Mouse (Mus musculus) E14TG2a.4 (cell line): ENCODE data around the gene Cdh13.

Experiments used
- H3K27me3 ChIP-seq: 2 replicates; pipeline ENCODE4 v1.6.1; 2014; ENCODE audit warnings: low read length, control low read depth; ENCODE audit not compliant: insufficient read depth
- H3K36me3 ChIP-seq: 2 replicates; pipeline ENCODE4 v1.6.1; 2014; ENCODE audit warnings: low read length, control low read depth; ENCODE audit not compliant: insufficient read depth
- H3K4me1 ChIP-seq: replicated peaks from 2 replicates; pipeline ENCODE4 v1.6.1; 2014; ENCODE audit warnings: low read depth, low read length, control low read depth
- H3K4me3 ChIP-seq: replicated peaks from 2 replicates; pipeline ENCODE4 v1.5.1; 2014; ENCODE audit warnings: mild to moderate bottlenecking, low read length
- H3K9me3 ChIP-seq: 2 replicates; pipeline ENCODE4 v1.6.1; 2014; ENCODE audit warnings: low read length, control low read depth
- CTCF ChIP-seq: conservative IDR thresholded peaks from 2 replicates; pipeline ENCODE4 v1.5.1; 2014; ENCODE audit warnings: low read length
- NANOG ChIP-seq: IDR thresholded peaks from 2 replicates; pipeline ENCODE4 v1.6.1; 2014; ENCODE audit warnings: borderline replicate concordance, low read length, mixed read lengths
- POU5F1 ChIP-seq: IDR thresholded peaks from 2 replicates; pipeline ENCODE4 v1.6.1; 2014; ENCODE audit warnings: low read length, borderline replicate concordance

The Cdh13 gene

DNA sequence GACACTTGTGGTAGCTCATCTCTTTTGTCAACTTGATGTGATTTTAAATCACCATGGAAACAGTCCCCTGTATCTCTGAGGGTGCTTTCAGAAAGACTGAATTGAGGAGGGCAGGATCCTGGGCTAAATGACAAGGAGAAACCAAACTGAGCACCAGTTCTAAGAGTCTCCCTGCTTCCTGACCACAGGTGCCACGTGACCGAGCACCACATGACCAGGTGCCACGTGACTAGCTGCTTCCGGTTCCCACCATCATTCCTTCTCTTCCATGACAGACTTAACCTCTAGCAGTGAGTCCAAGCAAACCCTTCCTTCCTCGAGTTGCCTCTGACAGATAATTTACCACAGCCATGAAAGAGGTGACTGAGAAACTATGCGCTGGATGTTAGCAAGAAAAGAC, 280.5 kb downstream of the Cdh13 start:
- no peak for TF ChIP-seq NANOG
- TF ChIP-seq POU5F1: no peak
- TF ChIP-seq CTCF: no peak
- no peaks in the 10 kb centered on the region for H3K9me3 ChIP-seq
- H3K4me3 ChIP-seq: no peak overlapping the region
- H3K27me3 ChIP-seq: no peaks in the 10 kb centered on the region
- no peaks in the 10 kb centered on the region for H3K4me1 ChIP-seq
- H3K36me3 ChIP-seq: no peaks in the 10 kb centered on the region

DNA sequence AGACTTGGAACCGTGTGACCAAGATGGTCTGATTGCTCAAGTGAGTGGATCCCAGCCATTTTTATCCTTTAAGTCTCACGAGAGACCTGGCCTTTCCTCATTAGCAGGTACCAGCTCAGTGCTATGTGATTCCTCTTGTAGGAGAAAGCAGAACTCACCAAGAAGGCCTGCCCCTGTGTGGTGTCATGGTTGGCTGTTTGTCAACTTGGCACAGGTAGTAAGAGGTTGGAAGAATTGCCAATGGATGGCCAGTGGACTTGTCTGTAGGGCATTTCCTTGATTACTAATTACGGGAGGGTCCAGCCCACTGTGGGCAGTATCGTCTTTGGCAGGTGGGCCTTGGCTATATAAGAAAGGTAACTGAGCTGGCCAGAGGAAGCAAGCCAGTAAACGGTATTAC, 281.7 kb downstream of the Cdh13 start:
- H3K27me3 ChIP-seq: no peaks in the 10 kb centered on the region
- H3K36me3 ChIP-seq: no peaks in the 10 kb centered on the region
- H3K4me1 ChIP-seq: no peaks in the 10 kb centered on the region
- no peak for TF ChIP-seq NANOG
- TF ChIP-seq POU5F1: no peak
- no peak for TF ChIP-seq CTCF
- no peak overlapping the region for H3K4me3 ChIP-seq
- H3K9me3 ChIP-seq: no peaks in the 10 kb centered on the region

DNA sequence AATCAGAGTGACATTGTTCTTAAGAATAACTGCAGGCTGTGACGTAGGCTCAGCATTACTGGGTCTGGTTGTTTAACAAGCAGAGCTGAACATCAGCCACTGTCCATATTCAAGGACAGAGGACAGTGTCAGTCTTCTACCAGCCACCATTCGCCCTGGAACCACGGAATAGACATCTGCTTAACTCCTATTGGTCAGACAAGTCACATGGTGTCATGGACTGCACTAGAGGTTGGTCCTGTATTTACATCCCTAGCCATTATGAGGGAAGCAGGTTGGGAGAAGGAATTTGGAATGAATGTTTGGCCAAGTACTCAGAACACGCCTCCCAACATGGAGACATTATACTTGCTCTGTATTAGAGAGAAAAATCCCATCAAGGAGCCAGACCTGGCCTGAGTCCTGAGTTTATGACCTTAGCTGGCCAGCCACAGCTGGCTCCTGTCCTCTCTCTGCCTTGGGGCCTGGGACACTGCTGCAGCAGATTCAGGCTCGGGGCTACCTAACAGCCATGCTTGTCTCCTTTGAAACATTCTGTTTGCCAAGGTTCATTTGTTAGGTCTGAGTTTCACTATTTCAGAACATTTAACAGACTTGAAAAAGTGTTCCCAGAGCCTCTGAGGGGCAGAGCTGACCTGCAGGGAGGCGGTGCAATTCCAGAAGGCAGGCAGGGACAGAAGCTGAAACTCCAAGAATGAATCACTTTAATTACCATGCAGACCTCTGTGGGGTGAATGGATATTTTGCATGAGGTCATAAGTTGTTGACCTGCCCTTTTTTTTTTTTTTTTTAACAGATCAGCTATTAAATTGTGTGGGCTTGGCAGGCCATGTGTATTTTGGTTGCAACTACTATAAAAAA, 282.6 kb downstream of the Cdh13 start:
- H3K4me3 ChIP-seq: no peak overlapping the region
- H3K36me3 ChIP-seq: no peaks in the 10 kb centered on the region
- TF ChIP-seq CTCF: no peak
- TF ChIP-seq POU5F1: no peak
- TF ChIP-seq NANOG: no peak
- no peaks in the 10 kb centered on the region for H3K4me1 ChIP-seq
- H3K27me3 ChIP-seq: no peaks in the 10 kb centered on the region
- no peaks in the 10 kb centered on the region for H3K9me3 ChIP-seq

DNA sequence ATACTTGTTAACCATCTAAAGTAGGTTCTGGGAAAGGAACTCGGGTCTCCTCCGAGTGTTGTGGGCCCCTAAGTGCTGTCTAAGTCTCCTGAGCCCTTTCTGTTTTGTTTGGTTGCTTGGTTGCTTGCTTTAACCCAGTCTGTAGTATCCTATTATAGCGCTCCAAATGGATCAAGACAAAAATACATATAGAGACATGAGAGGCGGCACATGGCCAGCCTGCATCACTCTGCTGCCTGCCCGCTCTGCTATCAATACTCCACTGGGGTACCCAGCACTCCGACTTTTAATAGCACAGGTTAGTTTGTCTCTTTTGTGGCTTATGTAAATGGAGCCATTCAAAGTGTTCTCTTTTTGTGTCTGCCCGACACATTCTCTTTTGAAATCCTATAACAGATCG, 285.8 kb downstream of the Cdh13 start:
- Histone ChIP-seq H3K27me3 (no peaks in the 10 kb centered on the region), H3K36me3 (no peaks in the 10 kb centered on the region), H3K4me1 (no peaks in the 10 kb centered on the region), H3K9me3 (no peaks in the 10 kb centered on the region), H3K4me3 (no peak overlapping the region)
- no peak for TF ChIP-seq CTCF
- no peak for TF ChIP-seq NANOG
- TF ChIP-seq POU5F1: no peak

DNA sequence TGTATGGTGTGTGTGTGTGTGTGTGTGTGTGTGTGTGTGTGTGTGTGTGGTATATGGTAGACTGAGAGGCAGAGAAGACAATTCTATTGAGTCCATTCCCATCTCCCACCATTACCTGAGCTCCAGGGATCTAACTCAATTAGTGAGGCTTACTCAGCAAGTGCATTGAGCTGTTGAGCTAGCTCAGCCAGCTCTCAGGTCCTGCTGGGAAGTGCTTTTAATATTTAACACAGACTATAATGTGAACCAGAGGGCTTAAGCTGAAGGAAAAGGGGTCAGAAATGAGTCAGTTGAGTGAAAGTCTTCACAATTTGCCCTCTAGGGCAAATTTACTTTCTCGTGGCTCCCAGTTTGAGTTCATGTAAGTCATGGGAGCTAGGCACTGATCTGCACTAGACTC, 297.7 kb downstream of the Cdh13 start:
- no peak for TF ChIP-seq POU5F1
- TF ChIP-seq CTCF: no peak
- TF ChIP-seq NANOG: no peak
- no peaks in the 10 kb centered on the region for H3K9me3 ChIP-seq
- no peaks in the 10 kb centered on the region for H3K27me3 ChIP-seq
- H3K4me3 ChIP-seq: no peak overlapping the region
- no peaks in the 10 kb centered on the region for H3K4me1 ChIP-seq
- no peaks in the 10 kb centered on the region for H3K36me3 ChIP-seq

DNA sequence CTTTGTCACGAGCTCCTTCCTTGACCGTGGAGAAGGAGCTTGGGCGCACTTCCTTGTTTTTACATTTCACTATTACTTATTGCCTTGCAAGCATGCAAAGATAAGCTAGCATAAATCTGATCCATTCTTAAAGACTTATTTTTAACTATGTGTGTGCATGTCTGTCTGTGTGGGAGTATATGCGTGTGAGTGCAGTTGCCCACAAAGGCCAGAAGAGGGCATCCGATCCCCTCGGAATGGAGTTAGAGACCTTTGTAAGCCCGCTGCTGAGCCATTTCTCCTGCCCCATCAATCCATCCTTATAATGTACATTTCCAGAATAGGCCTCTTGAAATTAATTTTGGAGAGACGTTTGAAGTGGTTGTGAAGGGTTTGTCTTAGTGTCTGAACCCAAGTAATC, 298.7 kb downstream of the Cdh13 start:
- no peak for TF ChIP-seq NANOG
- no peak for TF ChIP-seq POU5F1
- TF ChIP-seq CTCF: peak; percentile 60

DNA sequence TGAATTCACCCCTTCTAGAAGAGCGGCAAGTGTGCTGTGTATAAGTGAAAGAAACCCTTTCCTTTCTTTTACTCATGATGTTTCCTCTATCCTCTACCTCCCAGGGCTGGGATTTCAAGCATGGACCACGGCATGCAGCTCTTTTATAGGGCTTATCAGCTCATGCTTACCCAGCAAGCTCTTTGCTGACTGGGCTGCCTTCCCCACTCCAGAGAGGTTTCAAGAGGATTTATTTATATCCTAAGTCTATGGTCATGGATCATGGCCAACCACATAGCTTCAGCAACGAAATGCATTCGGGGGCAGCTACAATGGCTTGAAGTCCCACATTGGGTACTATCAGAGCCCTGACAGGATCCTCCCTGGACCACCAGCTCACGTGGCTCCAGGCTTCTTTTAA, 304.4 kb downstream of the Cdh13 start:
- Histone ChIP-seq H3K27me3 (no peaks in the 10 kb centered on the region), H3K4me3 (no peak overlapping the region), H3K36me3 (no peaks in the 10 kb centered on the region), H3K4me1 (no peaks in the 10 kb centered on the region), H3K9me3 (peaks cover 5% of the 10 kb centered on the region; the same call in 1 of the 2 replicates)
- no peak for TF ChIP-seq NANOG
- TF ChIP-seq POU5F1: no peak
- no peak for TF ChIP-seq CTCF

More for the DNA sequence above, 298.7 kb downstream of the Cdh13 start:
- H3K4me3 ChIP-seq: no peak overlapping the region
- H3K4me1 ChIP-seq: no peaks in the 10 kb centered on the region
- H3K36me3 ChIP-seq: no peaks in the 10 kb centered on the region
- H3K27me3 ChIP-seq: no peaks in the 10 kb centered on the region
- H3K9me3 ChIP-seq: no peaks in the 10 kb centered on the region

DNA sequence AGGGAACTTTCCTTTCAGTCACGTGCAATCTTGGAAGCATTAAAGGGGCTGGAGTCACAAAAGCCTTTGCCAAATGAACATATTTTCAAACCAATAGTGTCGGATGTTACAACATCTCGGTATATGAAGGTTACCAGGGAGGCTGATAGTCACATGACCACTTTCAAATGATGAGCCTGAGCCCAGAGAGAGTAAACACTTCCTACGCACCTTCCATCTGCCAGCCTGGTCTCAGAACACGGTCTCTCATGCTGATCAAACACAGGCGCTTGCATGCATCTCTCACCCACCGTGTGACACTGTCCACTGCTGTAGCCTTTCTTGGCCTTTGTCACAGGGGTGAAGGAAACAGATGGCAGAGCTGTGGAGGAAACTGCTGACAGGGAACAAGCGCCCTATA, 313.3 kb downstream of the Cdh13 start:
- Histone ChIP-seq H3K27me3 (no peaks in the 10 kb centered on the region), H3K9me3 (peaks cover 36% of the 10 kb centered on the region), H3K4me1 (no peaks in the 10 kb centered on the region), H3K4me3 (no peak overlapping the region), H3K36me3 (no peaks in the 10 kb centered on the region)
- no peak for TF ChIP-seq NANOG

DNA sequence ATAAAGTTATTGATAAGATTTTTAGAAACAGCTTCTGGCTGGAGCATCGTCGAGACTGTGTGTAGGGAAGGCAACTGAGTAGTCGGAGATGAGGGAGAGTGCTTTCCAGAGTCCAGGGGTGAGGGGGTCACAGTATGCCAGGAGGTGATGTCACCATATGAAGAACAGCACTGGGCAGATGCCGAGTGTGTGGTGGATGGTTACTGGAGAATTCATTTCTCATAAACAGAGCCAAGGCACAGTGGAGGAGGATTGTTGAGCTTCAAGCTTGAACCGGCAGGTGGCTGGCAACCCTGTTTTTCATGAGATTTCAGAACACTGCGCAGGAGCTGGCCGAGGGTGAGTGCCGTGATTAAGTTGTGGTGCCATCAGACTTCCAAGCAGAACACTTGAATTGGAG, 317.8 kb downstream of the Cdh13 start:
- no peaks in the 10 kb centered on the region for H3K36me3 ChIP-seq
- TF ChIP-seq CTCF (no peak), NANOG (no peak), POU5F1 (no peak)
- peaks cover 28% of the 10 kb centered on the region for H3K9me3 ChIP-seq
- H3K4me1 ChIP-seq: no peaks in the 10 kb centered on the region
- no peaks in the 10 kb centered on the region; the same call in 1 of the 2 replicates for H3K27me3 ChIP-seq
- H3K4me3 ChIP-seq: no peak overlapping the region
